Mouse (Mus musculus): ENCODE data around the gene Abtb2. TPM values are rescaled to one million over a fixed set of nuclear protein-coding genes. Genes with fewer than 3 reads are reported as not detected.

The Abtb2 gene
- total and polyA plus RNA-seq, 3 experiments: 0.12 to 0.13 TPM; not detected in 1

GRCm38 (mm10) chr2:103637385-103637784 is 71.3 kb downstream of the Abtb2 start:
- DNase-seq (ENCODE audit: low read depth, low spot score): no peak
- no peak for TF ChIP-seq KAT2A (conservative IDR thresholded peaks at IDR 0.05; ENCODE audit: low read depth, low read length)
- no peak for TF ChIP-seq TBP (IDR thresholded peaks at IDR 0.05; ENCODE audit: low read depth, low read length)
- TF ChIP-seq JUND (IDR thresholded peaks at IDR 0.05; ENCODE audit: low read depth, low read length): no peak
- no peak for TF ChIP-seq MEF2A (IDR thresholded peaks at IDR 0.05; ENCODE audit: extremely low read depth, insufficient replicate concordance, low read depth, low read length, poor library complexity, severe bottlenecking)
- TF ChIP-seq E2F4 (IDR thresholded peaks at IDR 0.05; ENCODE audit: borderline replicate concordance, low read depth, low read length): no peak
- no peak for TF ChIP-seq ETS1 (IDR thresholded peaks at IDR 0.05; ENCODE audit: low read depth, low read length)
- TF ChIP-seq POLR2A (IDR thresholded peaks at IDR 0.05; ENCODE audit: control insufficient read depth in 1 of 2, insufficient read depth in 1 of 2, low read depth in 1 of 2, low read length in 2 of 2, poor library complexity in 1 of 2): no peak
- no peak for TF ChIP-seq RAD21 (IDR thresholded peaks at IDR 0.05; ENCODE audit: low read depth, low read length)
- TF ChIP-seq ZNF384 (IDR thresholded peaks at IDR 0.05; ENCODE audit: low read depth, low read length): no peak
- TF ChIP-seq RCOR1 (IDR thresholded peaks at IDR 0.05; ENCODE audit: low read depth, low read length): no peak
- no peak for TF ChIP-seq USF2 (IDR thresholded peaks at IDR 0.05; ENCODE audit: borderline replicate concordance in 1 of 2, insufficient read depth in 1 of 2, low read depth in 1 of 2, low read length in 2 of 2)
- TF ChIP-seq GATA1 (IDR thresholded peaks at IDR 0.05; ENCODE audit: low read depth, low read length): no peak
- TF ChIP-seq EP300 (IDR thresholded peaks at IDR 0.05; ENCODE audit: low read depth in 1 of 2, low read length in 2 of 2): no peak
- no peak for TF ChIP-seq NELFE (IDR thresholded peaks at IDR 0.05; ENCODE audit: low read depth, low read length)
- TF ChIP-seq CTCF (IDR thresholded peaks at IDR 0.05 in 2 of 3, conservative IDR thresholded peaks at IDR 0.05 in 1 of 3; ENCODE audit: control insufficient read depth in 1 of 3, insufficient read depth in 1 of 3, low read depth in 2 of 3, low read length in 3 of 3, poor library complexity in 1 of 3, severe bottlenecking in 1 of 3): no peak
- no peak for TF ChIP-seq UBTF (IDR thresholded peaks at IDR 0.05; ENCODE audit: borderline replicate concordance, insufficient read depth, low read depth, low read length)
- no peak overlapping the region for H3K27ac ChIP-seq (ENCODE audit: control insufficient read depth, low read depth, low read length)
- no peaks in the 10 kb centered on the region for H3K36me3 ChIP-seq (ENCODE audit: control insufficient read depth in 1 of 2, insufficient read depth in 2 of 2, low read length in 2 of 2)
- H3K4me3 ChIP-seq (ENCODE audit: control insufficient read depth in 1 of 2, insufficient read depth in 1 of 2, low read depth in 2 of 2, low read length in 2 of 2): no peak overlapping the region
- H3K9ac ChIP-seq (ENCODE audit: control insufficient read depth, low read depth, low read length, poor library complexity, severe bottlenecking): no peak overlapping the region
- peaks cover 5 to 6% of the 10 kb centered on the region in 2 experiments for H3K27me3 ChIP-seq (ENCODE audit: control insufficient read depth in 1 of 2, insufficient read depth in 2 of 2, low read length in 2 of 2)
- no peaks in the 10 kb centered on the region for H3K79me2 ChIP-seq (ENCODE audit: control insufficient read depth, insufficient read depth, low read length, poor library complexity)
- no peaks in the 10 kb centered on the region for H3K4me1 ChIP-seq (ENCODE audit: control insufficient read depth in 1 of 2, insufficient read depth in 2 of 2, low read length in 2 of 2)
- H3K9me3 ChIP-seq (replicated peaks; ENCODE audit: insufficient read depth, low read length): no peaks in the 10 kb centered on the region

- H3K27ac ChIP-seq (ENCODE audit: control insufficient read depth, low read depth, low read length): no peak overlapping the region
- H3K79me2 ChIP-seq (ENCODE audit: control insufficient read depth, insufficient read depth, low read length, poor library complexity): no peaks in the 10 kb centered on the region
- peaks cover 4 to 5% of the 10 kb centered on the region in 2 experiments for H3K27me3 ChIP-seq (ENCODE audit: control insufficient read depth in 1 of 2, insufficient read depth in 2 of 2, low read length in 2 of 2)
- H3K9me3 ChIP-seq (replicated peaks; ENCODE audit: insufficient read depth, low read length): no peaks in the 10 kb centered on the region
- H3K4me1 ChIP-seq (ENCODE audit: control insufficient read depth in 1 of 2, insufficient read depth in 2 of 2, low read length in 2 of 2): no peaks in the 10 kb centered on the region
- no peak for DNase-seq (ENCODE audit: low read depth, low spot score)
- no peaks in the 10 kb centered on the region for H3K36me3 ChIP-seq (ENCODE audit: control insufficient read depth in 1 of 2, insufficient read depth in 2 of 2, low read length in 2 of 2)
- no peak overlapping the region for H3K4me3 ChIP-seq (ENCODE audit: control insufficient read depth in 1 of 2, insufficient read depth in 1 of 2, low read depth in 2 of 2, low read length in 2 of 2)
- no peak overlapping the region for H3K9ac ChIP-seq (ENCODE audit: control insufficient read depth, low read depth, low read length, poor library complexity, severe bottlenecking)
- TF ChIP-seq MXI1 (IDR thresholded peaks at IDR 0.05; ENCODE audit: low read depth, low read length) (no peak), JUND (IDR thresholded peaks at IDR 0.05; ENCODE audit: low read depth, low read length) (no peak), SMC3 (IDR thresholded peaks at IDR 0.05; ENCODE audit: low read depth, low read length) (no peak), ZKSCAN1 (IDR thresholded peaks at IDR 0.05; ENCODE audit: low read depth, low read length) (no peak), RAD21 (IDR thresholded peaks at IDR 0.05; ENCODE audit: low read depth, low read length) (no peak), TCF12 (IDR thresholded peaks at IDR 0.05; ENCODE audit: low read depth, low read length) (no peak), NRF1 (IDR thresholded peaks at IDR 0.05; ENCODE audit: insufficient read depth, low read depth, low read length, poor library complexity, severe bottlenecking) (no peak), ZNF384 (IDR thresholded peaks at IDR 0.05; ENCODE audit: low read depth, low read length) (no peak), ELF1 (IDR thresholded peaks at IDR 0.05; ENCODE audit: low read depth, low read length) (no peak), TAL1 (IDR thresholded peaks at IDR 0.05; ENCODE audit: low read length) (no peak), MAZ (IDR thresholded peaks at IDR 0.05; ENCODE audit: low read depth, low read length) (no peak), USF1 (IDR thresholded peaks at IDR 0.05; ENCODE audit: low read depth, low read length) (no peak), POLR2AphosphoS2 (IDR thresholded peaks at IDR 0.05; ENCODE audit: low read length) (no peak), USF2 (IDR thresholded peaks at IDR 0.05; ENCODE audit: borderline replicate concordance in 1 of 2, insufficient read depth in 1 of 2, low read depth in 1 of 2, low read length in 2 of 2) (no peak), NELFE (IDR thresholded peaks at IDR 0.05; ENCODE audit: low read depth, low read length) (no peak)
Measured at GRCm38 (mm10) chr2:103637943-103638342, 71.8 kb downstream of the Abtb2 start.

Measured in MEL (cell line).